ENCODE assay signal across 9 mouse cellular contexts in the genomic region with DNA sequence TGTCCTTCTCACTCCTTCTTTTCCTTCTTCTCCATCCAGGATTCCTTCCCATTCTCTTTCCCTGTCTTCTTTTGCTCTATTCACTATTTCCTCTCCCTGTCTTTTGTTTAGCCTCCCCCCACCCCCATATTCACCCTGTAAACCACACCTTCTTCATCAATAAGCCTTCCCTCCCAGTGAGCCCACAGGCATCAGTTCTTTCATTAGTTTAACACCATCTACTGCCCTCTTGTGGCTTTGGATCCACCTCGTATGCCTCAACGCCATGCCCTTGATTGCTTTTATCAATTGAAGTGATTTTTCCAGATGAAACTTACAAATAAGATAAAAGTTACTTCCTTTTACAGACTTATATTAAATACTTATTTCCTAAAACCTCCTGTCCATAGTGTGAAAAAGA.
A peak's percentile ranks its signal among the peaks of the same experiment; 100 is the strongest.
DNase-seq lines count a peak whose midpoint lies in the region; ATAC-seq lines count a peak whose summit lies in the region.
"Had no signal": no experiment of that assay in that cellular context is flagged by ENCODE, and none has a peak within 500 bp of the region (broad histone marks: within the 10 kb centered on the region; RNA-seq: fewer than 3 reads in every experiment).

No protein-coding gene starts in this region.

- no peak overlapping the region for H3K4me2 ChIP-seq in forebrain, embryonic 16.5 days (ENCODE audit: low read length)
- no peak overlapping the region for H3K4me2 ChIP-seq in hindbrain, embryonic 12.5 days (replicated peaks)
- H3K4me2 ChIP-seq in midbrain, embryonic 12.5 days (replicated peaks) = no peak overlapping the region
- H3K4me2 ChIP-seq: embryonic facial prominence, embryonic 15.5 days had no signal

- no peaks in the 10 kb centered on the region for H3K4me1 ChIP-seq in forebrain, embryonic 10.5 days
- H3K4me1 ChIP-seq in forebrain, embryonic 16.5 days (replicated peaks; ENCODE audit: control insufficient read depth, insufficient read depth, low read length) = no peaks in the 10 kb centered on the region
- H3K4me1 ChIP-seq in hindbrain, embryonic 12.5 days = no peaks in the 10 kb centered on the region
- H3K4me1 ChIP-seq in midbrain, embryonic 12.5 days = no peaks in the 10 kb centered on the region
- H3K4me1 ChIP-seq: embryonic facial prominence, embryonic 15.5 days had no signal

- DNase-seq in forebrain, embryonic 10.5 days (ENCODE audit: extremely low spot score, low spot score) = peak; percentile 14
- peak; percentile 17 to 19 for DNase-seq in right cerebral cortex, adult 2 months (ENCODE audit: low spot score in 2 of 2)
- no peak for DNase-seq in right cerebral cortex, postnatal 25 days
- no peak for DNase-seq in thymus, postnatal 10 days (ENCODE audit: low spot score in 2 of 2)

- H3K27me3 ChIP-seq in forebrain, embryonic 10.5 days (ENCODE audit: poor library complexity, severe bottlenecking) = no peaks in the 10 kb centered on the region
- H3K27me3 ChIP-seq in forebrain, embryonic 16.5 days (replicated peaks; ENCODE audit: control insufficient read depth, insufficient read depth, low read length) = no peaks in the 10 kb centered on the region
- no peaks in the 10 kb centered on the region for H3K27me3 ChIP-seq in hindbrain, embryonic 12.5 days
- H3K27me3 ChIP-seq in midbrain, embryonic 12.5 days = no peaks in the 10 kb centered on the region
- H3K27me3 ChIP-seq: embryonic facial prominence, embryonic 15.5 days had no signal

- no peak overlapping the region for H3K4me3 ChIP-seq in forebrain, embryonic 10.5 days
- H3K4me3 ChIP-seq in forebrain, embryonic 16.5 days (replicated peaks; ENCODE audit: low read length) = no peak overlapping the region
- H3K4me3 ChIP-seq in hindbrain, embryonic 12.5 days = no peak overlapping the region
- H3K4me3 ChIP-seq in midbrain, embryonic 12.5 days = no peak overlapping the region
- H3K4me3 ChIP-seq: embryonic facial prominence, embryonic 15.5 days had no signal

- no peak for ATAC-seq in forebrain, embryonic 16.5 days
- 0 out of 2 replicates have a peak, but pooled peaks have one; percentile 58 for ATAC-seq in hindbrain, embryonic 12.5 days (ENCODE audit: low FRiP score)
- peak; percentile 80 for ATAC-seq in midbrain, embryonic 12.5 days (ENCODE audit: low FRiP score, low read depth)
- ATAC-seq in CD4-positive, CD25-positive, alpha-beta regulatory T cell, adult 4 months = no peak

- H3K9ac ChIP-seq in forebrain, embryonic 16.5 days (replicated peaks; ENCODE audit: low read depth, low read length) = no peak overlapping the region
- no peak overlapping the region for H3K9ac ChIP-seq in hindbrain, embryonic 12.5 days
- H3K9ac ChIP-seq in midbrain, embryonic 12.5 days (replicated peaks) = no peak overlapping the region
- H3K9ac ChIP-seq: embryonic facial prominence, embryonic 15.5 days had no signal

- WGBS in forebrain, embryonic 10.5 days = 17% methylated on average over 2 of the region's 2 CpGs
- WGBS in forebrain, embryonic 16.5 days = 15% methylated on average over 2 of the region's 2 CpGs
- WGBS in hindbrain, embryonic 12.5 days = 26% methylated on average over 2 of the region's 2 CpGs
- WGBS in midbrain, embryonic 12.5 days = 16% methylated on average over 2 of the region's 2 CpGs

- no peaks in the 10 kb centered on the region for H3K36me3 ChIP-seq in forebrain, embryonic 10.5 days (replicated peaks)
- H3K36me3 ChIP-seq in forebrain, embryonic 16.5 days (ENCODE audit: control insufficient read depth, insufficient read depth) = no peaks in the 10 kb centered on the region
- no peaks in the 10 kb centered on the region for H3K36me3 ChIP-seq in hindbrain, embryonic 12.5 days
- H3K36me3 ChIP-seq in midbrain, embryonic 12.5 days = no peaks in the 10 kb centered on the region
- H3K36me3 ChIP-seq: embryonic facial prominence, embryonic 15.5 days had no signal

- H3K9me3 ChIP-seq in forebrain, embryonic 10.5 days = no peaks in the 10 kb centered on the region
- no peaks in the 10 kb centered on the region for H3K9me3 ChIP-seq in forebrain, embryonic 16.5 days (ENCODE audit: control insufficient read depth, low read length)
- no peaks in the 10 kb centered on the region for H3K9me3 ChIP-seq in hindbrain, embryonic 12.5 days (replicated peaks)
- no peaks in the 10 kb centered on the region for H3K9me3 ChIP-seq in midbrain, embryonic 12.5 days
- H3K9me3 ChIP-seq: embryonic facial prominence, embryonic 15.5 days had no signal

- H3K27ac ChIP-seq in forebrain, embryonic 10.5 days = no peak overlapping the region
- no peak overlapping the region for H3K27ac ChIP-seq in forebrain, embryonic 16.5 days (ENCODE audit: low read length)
- no peak overlapping the region for H3K27ac ChIP-seq in hindbrain, embryonic 12.5 days
- no peak overlapping the region for H3K27ac ChIP-seq in midbrain, embryonic 12.5 days (replicated peaks)
- H3K27ac ChIP-seq: embryonic facial prominence, embryonic 15.5 days had no signal

Comparison
In these comparisons a context has a peak if more than half of its experiments do, and no peak if none do; other contexts are left out.
1. DNase-seq: peak in forebrain, embryonic 10.5 days (single experiment) and right cerebral cortex, adult 2 months (2 of 2); none in right cerebral cortex, postnatal 25 days (single experiment) and thymus, postnatal 10 days (0 of 2).
2. ATAC-seq: peak in hindbrain, embryonic 12.5 days (single experiment) and midbrain, embryonic 12.5 days (single experiment); none in forebrain, embryonic 16.5 days (single experiment) and CD4-positive, CD25-positive, alpha-beta regulatory T cell, adult 4 months (single experiment).